In the genomic region with DNA sequence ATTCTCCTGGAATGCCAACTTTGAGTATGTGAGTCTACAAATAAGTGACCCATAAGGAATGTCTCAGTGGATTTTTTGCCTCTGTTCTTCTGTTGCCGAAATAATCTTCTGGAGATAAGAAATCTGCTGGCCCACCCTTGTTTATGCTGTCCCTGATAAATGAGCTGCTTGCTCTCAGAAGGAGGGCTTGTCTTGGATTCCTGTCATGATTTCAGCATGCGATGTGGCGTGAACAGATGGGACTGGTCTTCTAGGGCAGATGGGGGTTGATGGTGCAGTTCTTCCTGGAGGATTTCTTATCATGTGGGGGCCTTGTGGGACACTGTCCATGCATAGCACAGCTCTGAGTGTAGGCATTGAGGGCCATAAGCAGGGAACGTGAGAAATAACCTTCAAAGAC, we compare ENCODE assay signal across 11 mouse cellular contexts.
DNase-seq lines count a peak whose midpoint lies in the region; ATAC-seq and TF ChIP-seq lines count a peak whose summit lies in the region.
"Had no signal": no experiment of that assay in that cellular context is flagged by ENCODE, and none has a peak within 500 bp of the region (broad histone marks: within the 10 kb centered on the region; RNA-seq: fewer than 3 reads in every experiment).

No protein-coding gene starts in this region.

- no peak overlapping the region for H3K4me3 ChIP-seq in kidney, postnatal 0 days (replicated peaks; ENCODE audit: low read depth, low read length)

- 0 out of 2 replicates have a peak, but pooled peaks have one; percentile 21 for ATAC-seq in cerebellum, adult (ENCODE audit: insufficient number of reproducible peaks, low FRiP score, low TSS enrichment)
- ATAC-seq in kidney, postnatal 0 days (replicated peaks; ENCODE audit: low FRiP score, low read depth), result no peak
- ATAC-seq: intestine, postnatal 0 days had no signal

- peaks cover 5% of the 10 kb centered on the region; the same call in 1 of the 2 replicates for H3K4me1 ChIP-seq in kidney, postnatal 0 days (replicated peaks; ENCODE audit: insufficient read depth, low read length)

- H3K36me3 ChIP-seq in kidney, postnatal 0 days (ENCODE audit: insufficient read depth, low read length), result no peaks in the 10 kb centered on the region

- TF ChIP-seq CTCF in kidney, postnatal 0 days (IDR thresholded peaks at IDR 0.05; ENCODE audit: low read depth), result no peak

- H3K27ac ChIP-seq in kidney, postnatal 0 days, result no peak overlapping the region

- no peaks in the 10 kb centered on the region for H3K9me3 ChIP-seq in kidney, postnatal 0 days (replicated peaks; ENCODE audit: low read length)

- H3K4me2 ChIP-seq in kidney, postnatal 0 days (ENCODE audit: low read length), result no peak overlapping the region

- no peaks in the 10 kb centered on the region for H3K27me3 ChIP-seq in kidney, postnatal 0 days (ENCODE audit: insufficient read depth, low read length)

- DNase-seq in cerebellum, adult 11 months, result no peak
- DNase-seq in kidney, postnatal 0 days (ENCODE audit: low spot score), result peak; percentile 57
- no peak for DNase-seq in kidney, postnatal 36 days
- peak; percentile 47 to 55 for DNase-seq in cerebellum, postnatal 25 days
- DNase-seq in lung, postnatal 25 days (ENCODE audit: low spot score), result peak; percentile 64
- no peak for DNase-seq in heart, adult 11 months
- DNase-seq in gastrocnemius, postnatal 25 days, result no peak
- DNase-seq: heart, postnatal 10 days; left cerebral cortex, postnatal 4 days had no signal

- WGBS in kidney, postnatal 0 days, result 40% methylated on average over 4 of the region's 4 CpGs

- no peak overlapping the region for H3K9ac ChIP-seq in kidney, postnatal 0 days (ENCODE audit: low read depth, low read length)

Comparison
In these comparisons a context has a peak if more than half of its experiments do, and no peak if none do; other contexts are left out.
1. DNase-seq: peak in kidney, postnatal 0 days (single experiment), cerebellum, postnatal 25 days (2 of 2) and lung, postnatal 25 days (single experiment); none in cerebellum, adult 11 months (single experiment), kidney, postnatal 36 days (0 of 2), heart, adult 11 months (single experiment) and gastrocnemius, postnatal 25 days (single experiment).